Mouse (Mus musculus) cerebellum, adult (tissue): ENCODE data around the gene Smarcb1.
A peak's percentile ranks its signal among the peaks of the same experiment; 100 is the strongest.
"Not testable (repeated sequence)": the region's sequence is repeated elsewhere in the genome, so short reads cannot be mapped to it uniquely, and the experiment has no call there.

ENCODE experiments used
- ATAC-seq: cut with Nextera tagmentation; 2 replicates; pipeline ENCODE4 v1.9.2; 2017; ENCODE audit warnings: mild to moderate bottlenecking, moderate library complexity, mixed read lengths; ENCODE audit not compliant: insufficient number of reproducible peaks, low FRiP score, low TSS enrichment

The Smarcb1 gene

GRCm38 (mm10) chr10:75894601-75895000 is 26.8 kb downstream of the Smarcb1 start:
- ATAC-seq, result no peak

DNA sequence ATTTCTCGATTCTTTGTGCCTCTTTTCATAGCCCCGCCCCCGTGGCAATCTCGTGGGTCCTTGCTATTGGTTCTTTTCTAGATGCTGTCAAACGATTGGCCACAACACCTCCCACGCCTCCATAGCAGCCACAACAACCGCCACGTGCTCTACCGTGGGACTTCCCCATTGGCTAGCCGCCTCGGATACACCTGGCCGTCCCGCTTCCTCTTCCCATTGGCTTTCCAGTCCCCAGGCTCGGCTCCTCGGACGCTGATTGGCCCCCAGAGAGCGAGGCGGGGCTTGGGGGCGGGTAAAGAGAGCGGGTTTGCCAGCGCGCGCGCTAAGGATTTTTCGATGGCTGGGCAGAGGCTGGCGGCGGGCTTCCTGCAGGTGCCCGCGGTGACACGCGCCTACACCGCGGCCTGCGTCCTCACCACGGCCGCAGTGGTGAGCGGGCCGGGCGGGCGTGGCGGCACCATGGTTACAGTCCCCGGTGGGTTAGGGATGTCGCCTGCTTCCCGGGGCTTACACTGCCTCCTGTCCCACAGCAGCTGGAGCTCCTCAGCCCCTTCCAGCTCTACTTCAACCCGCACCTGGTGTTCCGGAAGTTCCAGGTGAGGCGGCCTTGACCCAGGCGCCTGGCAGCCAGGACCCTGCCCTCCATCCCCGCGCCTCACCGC is 28.2 kb downstream of the Smarcb1 start, which contains the start of gene Derl3:
Gene Derl3 (plus strand): TSS at position 325 of the 662 bp plus-strand sequence.
- ATAC-seq, result peak; percentile 99

DNA sequence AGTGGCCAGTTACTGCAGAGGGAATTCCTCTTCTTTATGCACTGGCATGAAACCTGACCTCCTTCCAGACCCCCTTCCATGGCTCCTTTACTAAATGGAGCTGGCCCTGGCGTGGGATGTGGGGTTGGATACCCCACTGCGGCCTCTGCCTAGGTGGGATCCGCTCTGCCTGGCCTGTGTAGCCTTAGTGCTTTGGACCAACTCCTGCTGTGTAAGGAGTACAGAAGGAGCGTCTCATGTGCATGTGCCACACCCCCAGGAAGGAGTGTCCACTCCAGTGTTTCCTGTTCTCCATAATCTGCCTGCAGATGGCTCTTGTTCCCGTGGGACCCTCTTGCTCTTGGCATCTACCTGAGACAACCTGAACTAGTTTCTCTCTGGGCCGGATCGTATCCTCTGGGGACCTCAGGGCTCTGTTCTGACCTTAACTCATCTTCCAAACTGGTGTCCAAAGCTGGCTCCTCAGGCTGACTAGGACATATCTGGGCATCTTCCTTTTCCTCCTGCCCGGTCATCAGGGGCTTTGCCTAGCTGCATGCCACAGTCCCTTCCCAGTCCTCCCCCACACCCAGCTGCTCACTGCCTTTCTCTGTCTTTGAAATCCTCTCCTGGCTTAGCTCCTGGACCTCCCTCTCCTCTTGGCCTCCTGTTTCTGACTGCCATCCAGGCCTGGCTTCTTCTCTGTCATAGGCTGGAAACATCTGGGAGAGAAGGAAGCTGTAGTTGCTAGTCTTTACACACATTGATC is 31.8 kb downstream of the Smarcb1 start:
- no peak for ATAC-seq

GRCm38 (mm10) chr10:75887504-75887903 is 33.9 kb downstream of the Smarcb1 start:
- ATAC-seq, result not testable (repeated sequence)

- ATAC-seq, result no peak
Observed at GRCm38 (mm10) chr10:75884742-75885141, 36.7 kb downstream of the Smarcb1 start.

DNA sequence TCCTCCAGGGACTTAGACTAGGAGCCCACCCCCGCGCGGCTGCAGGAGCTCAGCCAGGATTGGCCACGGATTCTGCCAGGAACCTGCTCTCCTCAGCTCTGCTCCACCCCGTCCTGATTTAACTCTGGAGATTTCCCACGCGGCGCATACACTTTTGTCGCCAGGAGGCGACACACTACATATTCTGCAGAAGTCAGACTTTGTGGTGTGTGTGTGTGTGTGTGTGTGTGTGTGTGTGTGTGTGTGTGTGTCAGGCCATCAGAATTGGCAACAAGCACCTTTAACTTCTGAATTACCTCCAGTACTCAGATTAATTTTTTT is 38.2 kb downstream of the Smarcb1 start:
- peak; percentile 79 for ATAC-seq

- no peak for ATAC-seq
Observed at GRCm38 (mm10) chr10:75882433-75883231, 38.8 kb downstream of the Smarcb1 start.

DNA sequence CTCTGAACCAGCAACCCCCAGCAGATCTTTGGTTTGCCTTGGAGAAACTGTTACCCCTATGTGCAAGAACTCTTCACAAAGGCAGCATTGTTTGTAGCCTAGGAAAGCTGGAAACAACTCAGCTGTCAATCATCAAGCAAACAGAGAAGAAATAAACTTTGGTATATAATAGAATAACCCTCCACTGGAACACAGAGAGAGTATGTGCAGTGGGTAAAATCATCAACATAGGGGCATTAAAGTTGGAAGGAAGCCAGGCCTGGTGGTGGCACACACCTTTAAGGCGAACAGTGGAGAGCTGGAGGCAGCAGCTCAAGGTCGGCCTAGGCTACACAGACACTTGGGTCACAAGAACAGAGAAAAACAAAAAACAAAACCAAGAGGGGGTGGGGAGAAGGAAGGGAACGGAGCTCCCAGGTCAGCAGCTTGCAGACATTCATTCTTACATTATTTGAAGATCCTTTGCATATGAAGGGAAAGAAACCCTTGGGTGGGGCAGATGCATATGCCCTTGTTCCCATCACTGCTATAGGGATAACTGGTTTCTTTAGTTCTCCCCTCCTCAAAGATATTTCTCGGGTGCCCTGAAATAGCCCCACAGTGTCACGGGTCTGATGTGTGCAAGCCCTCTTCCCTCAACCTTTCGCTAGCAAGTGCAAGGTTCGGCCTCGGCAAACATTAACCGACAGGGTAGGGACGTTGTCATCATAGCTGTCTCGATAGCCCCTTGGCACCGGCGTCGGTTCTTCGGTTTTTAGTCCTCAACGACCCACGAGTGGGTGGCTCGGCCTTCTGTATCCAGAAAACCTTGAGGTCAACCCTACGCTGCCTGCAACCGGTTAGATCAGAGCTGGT is 39.6 kb downstream of the Smarcb1 start:
- no peak for ATAC-seq

DNA sequence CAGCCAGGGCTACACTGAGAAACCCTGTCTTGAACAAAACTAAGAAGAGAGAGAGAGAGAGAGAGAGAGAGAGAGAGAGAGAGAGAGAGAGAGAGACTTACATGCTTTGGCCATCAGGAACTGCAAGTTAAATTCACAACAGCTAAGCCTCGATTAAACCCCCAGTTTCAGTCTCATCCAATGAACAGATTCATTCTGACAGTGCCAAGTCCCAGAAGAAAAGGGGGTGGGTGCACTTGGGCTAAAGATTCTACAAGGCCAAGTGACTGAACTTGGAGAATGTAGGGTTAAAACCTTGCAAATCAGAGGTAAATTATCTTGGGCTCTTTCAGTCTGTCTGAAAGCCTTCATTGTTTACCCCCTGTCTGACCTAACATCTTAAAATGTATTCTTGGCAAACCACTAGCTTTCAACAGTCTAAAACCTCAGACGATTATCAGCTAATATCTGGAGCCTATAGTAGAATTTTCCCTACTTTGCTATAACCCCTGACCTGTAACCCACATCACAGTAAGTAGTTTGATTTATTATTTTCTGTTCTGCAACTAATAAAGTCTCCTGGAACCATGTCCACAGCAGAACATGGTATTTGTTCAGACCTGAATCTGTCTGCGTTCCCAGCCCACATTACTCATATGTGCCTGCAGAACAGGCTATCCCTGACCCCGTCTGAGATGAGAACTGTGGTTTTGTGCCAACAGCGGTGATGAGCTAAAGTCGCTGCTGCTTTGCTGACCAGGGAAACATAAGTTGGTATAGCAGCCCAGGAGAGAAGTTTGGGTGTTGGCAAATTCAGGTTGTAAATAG is 40.4 kb downstream of the Smarcb1 start:
- ATAC-seq, result no peak

DNA sequence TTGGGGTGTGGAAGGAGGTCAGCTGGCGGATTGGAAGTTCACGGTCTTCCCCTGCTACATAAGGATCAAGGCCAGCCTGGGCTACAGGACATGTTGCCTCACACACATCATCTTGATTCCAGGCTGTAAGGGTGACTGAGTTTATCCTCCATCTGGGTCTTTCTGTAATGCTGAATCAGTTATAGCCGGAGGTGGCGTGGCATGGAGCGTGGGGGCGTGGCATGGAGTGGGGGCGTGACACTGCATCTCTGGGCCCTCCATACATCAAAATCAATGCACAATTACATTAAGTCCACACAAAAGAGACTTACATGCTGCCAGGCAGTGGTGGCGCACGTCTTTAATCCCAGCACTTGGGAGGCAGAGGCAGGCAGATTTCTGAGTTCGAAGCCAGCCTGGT is 41.1 kb downstream of the Smarcb1 start:
- no peak for ATAC-seq

DNA sequence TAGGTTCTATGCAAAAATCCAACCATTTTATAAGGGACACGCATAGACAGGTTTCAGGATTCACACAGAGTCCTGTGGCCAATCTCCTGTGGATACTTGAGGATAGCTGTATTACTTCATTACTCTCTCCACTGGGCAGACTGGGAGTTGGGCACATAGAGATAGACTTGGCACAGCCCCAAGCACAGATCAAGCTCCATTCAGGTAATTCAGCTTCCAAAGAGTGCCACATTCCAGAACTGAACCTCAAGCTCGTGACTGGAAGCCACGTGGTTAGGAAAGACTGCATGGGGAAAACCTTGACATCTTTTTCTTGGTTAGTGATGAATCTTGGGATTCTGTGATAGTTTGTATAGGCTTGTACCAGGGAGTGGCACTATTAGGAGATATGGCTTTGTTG is 42.6 kb downstream of the Smarcb1 start:
- no peak for ATAC-seq

DNA sequence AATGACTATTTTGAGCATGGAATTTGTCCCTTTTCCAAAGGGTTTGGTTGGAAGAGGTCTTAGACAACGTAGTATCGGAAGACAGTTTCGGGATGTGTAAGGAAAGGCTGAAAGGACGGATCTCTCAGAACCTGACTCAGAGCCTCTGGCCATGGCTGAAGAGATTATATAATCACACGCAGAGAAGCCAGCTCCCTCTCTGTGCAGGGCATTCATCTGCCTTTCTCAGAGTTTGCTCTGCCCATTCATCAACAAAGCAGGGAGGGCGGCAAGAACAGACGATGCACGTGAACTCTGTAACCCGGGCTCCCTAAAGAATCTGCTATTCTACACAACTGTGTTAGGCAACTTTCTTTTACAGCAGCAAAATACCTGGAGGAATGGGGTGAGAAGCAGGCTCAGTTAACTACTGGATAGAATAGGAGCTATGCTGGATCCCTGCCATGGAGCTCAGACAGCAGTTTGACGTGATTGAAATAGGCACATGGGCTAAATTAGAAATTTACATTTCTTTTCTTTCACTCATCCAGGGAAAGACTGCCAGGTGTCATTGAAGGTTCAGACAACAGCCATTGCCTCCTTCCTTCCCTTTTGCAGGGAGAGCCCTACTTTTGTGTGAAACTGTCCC is 47.8 kb downstream of the Smarcb1 start:
- ATAC-seq, result peak; percentile 77; the same call in 1 of the 2 replicates

GRCm38 (mm10) chr10:75872915-75873542 is 48.4 kb downstream of the Smarcb1 start:
- peak; percentile 90 for ATAC-seq

DNA sequence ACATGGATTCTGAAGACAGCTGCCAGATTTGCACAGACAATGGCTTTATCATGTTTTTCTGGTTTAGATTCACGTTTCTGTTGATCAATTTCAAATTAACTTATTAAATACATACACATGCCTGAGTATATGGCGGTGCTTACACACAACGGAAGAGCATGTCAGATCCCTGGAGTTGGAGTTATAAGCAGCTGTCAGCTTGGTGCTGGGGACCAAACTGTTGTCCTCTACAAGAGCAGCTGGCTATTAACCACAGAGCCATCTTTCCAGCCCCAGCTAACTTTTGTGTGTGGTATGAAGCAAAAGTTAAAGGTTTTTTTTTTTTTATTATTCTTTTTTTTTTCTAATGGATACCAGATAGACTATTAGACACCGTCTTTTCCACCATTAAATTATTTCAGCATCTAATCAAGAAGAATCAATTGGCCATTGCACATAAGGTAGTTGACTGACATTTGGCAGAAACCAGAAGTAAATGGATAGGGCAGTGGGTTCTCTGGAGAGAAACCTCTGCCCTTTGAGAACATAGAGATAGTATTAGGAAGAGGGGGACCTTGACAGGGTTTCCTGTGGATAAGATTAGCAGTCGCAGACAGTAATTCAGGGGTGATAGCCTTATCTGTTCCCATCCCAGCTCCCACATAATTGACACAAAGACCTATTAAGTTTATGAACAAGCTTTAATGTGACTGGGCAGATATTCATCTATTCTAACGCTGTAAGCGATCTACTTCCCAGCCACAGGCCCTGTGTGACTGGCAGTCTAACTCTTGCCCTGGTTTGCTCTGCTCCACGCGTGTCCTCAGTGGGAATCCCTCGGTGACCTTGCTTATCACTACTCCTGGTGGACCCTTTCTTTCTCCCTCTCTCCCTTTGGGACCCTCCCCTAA is 49.1 kb downstream of the Smarcb1 start:
- ATAC-seq, result no peak

GRCm38 (mm10) chr10:75861587-75861986 is 59.8 kb downstream of the Smarcb1 start:
- no peak for ATAC-seq

GRCm38 (mm10) chr10:75860746-75861145 is 60.7 kb downstream of the Smarcb1 start:
- ATAC-seq, result no peak

GRCm38 (mm10) chr10:75859786-75860470 is 61.5 kb downstream of the Smarcb1 start, which contains the start of gene Mif:
Gene Mif, minus strand, starts transcription at chr10:75860240.
- ATAC-seq, result peak; percentile 91
